Mouse (Mus musculus) stomach, embryonic 14.5 days (tissue): Measurements from ENCODE around the gene Zmiz1. TPM values are rescaled to one million over a fixed set of nuclear protein-coding genes. Genes with fewer than 3 reads are reported as not detected.
A peak's percentile ranks its signal among the peaks of the same experiment; 100 is the strongest.

ENCODE experiments used
- ATAC-seq: fragments of 200-750 bp; cut with Nextera tagmentation; 2 replicates; pipeline ENCODE4 v1.8.0; 2017; ENCODE audit warnings: low read depth, moderate TSS enrichment; ENCODE audit not compliant: insufficient number of reproducible peaks, insufficient read depth, low FRiP score
- H3K27ac ChIP-seq: fragments of 300-500 bp; sonication (generic); 2 replicates; pipeline ENCODE4 v1.5.1; 2014; ENCODE audit warnings: mild to moderate bottlenecking, low read length, moderate library complexity, mixed read lengths
- H3K27me3 ChIP-seq: fragments of 300-500 bp; sonication (generic); 2 replicates; pipeline ENCODE4 v1.6.1; 2014; ENCODE audit warnings: low read length, control low read depth, mixed read lengths; ENCODE audit not compliant: control insufficient read depth, insufficient read depth
- H3K36me3 ChIP-seq: fragments of 300-500 bp; sonication (generic); 2 replicates; pipeline ENCODE4 v1.6.1; 2014; ENCODE audit warnings: mild to moderate bottlenecking, control low read depth, low read length, moderate library complexity, mixed read lengths; ENCODE audit not compliant: control insufficient read depth, insufficient read depth
- H3K4me1 ChIP-seq: fragments of 300-500 bp; sonication (generic); 2 replicates; pipeline ENCODE4 v1.6.1; 2014; ENCODE audit warnings: low read length, control low read depth, mixed read lengths; ENCODE audit not compliant: control insufficient read depth, insufficient read depth
- H3K4me2 ChIP-seq: fragments of 300-500 bp; sonication (generic); replicated peaks from 2 replicates; pipeline ENCODE4 v1.6.1; 2014; ENCODE audit warnings: low read depth, low read length, control low read depth
- H3K4me3 ChIP-seq: fragments of 300-500 bp; sonication (generic); 2 replicates; pipeline ENCODE4 v1.5.1; 2014; ENCODE audit warnings: low read depth, low read length, control low read depth
- H3K9ac ChIP-seq: fragments of 300-500 bp; sonication (generic); replicated peaks from 2 replicates; pipeline ENCODE4 v1.6.1; 2014; ENCODE audit warnings: low read depth, mild to moderate bottlenecking, control low read depth, low read length, moderate library complexity, mixed read lengths
- H3K9me3 ChIP-seq: fragments of 300-500 bp; sonication (generic); 2 replicates; pipeline ENCODE4 v1.6.1; 2016; ENCODE audit warnings: low read depth, low read length, control low read depth; ENCODE audit not compliant: control insufficient read depth
- WGBS: fragments of 180-500 bp; shearing (Covaris S2); extraction: QIAGEN DNeasy Blood & Tissue Kit; methylation state at CpG from one replicate; pipeline ENCODE4 v1.1.7; 2014; 5-methylcytosine and 5-hydroxymethylcytosine counted together
- polyA plus RNA-seq: library from polyadenylated mRNA; unstranded; fragments of >200 nt; fragmentation: Nextera tagmentation; extraction: Ambion mirVana; gene quantifications from 2 replicates; pipeline ENCODE4 v1.2.1, GENCODE M21; 2014

The Zmiz1 gene
- polyA plus RNA-seq, 1 experiment from 2014 or later = 45.3 TPM

DNA sequence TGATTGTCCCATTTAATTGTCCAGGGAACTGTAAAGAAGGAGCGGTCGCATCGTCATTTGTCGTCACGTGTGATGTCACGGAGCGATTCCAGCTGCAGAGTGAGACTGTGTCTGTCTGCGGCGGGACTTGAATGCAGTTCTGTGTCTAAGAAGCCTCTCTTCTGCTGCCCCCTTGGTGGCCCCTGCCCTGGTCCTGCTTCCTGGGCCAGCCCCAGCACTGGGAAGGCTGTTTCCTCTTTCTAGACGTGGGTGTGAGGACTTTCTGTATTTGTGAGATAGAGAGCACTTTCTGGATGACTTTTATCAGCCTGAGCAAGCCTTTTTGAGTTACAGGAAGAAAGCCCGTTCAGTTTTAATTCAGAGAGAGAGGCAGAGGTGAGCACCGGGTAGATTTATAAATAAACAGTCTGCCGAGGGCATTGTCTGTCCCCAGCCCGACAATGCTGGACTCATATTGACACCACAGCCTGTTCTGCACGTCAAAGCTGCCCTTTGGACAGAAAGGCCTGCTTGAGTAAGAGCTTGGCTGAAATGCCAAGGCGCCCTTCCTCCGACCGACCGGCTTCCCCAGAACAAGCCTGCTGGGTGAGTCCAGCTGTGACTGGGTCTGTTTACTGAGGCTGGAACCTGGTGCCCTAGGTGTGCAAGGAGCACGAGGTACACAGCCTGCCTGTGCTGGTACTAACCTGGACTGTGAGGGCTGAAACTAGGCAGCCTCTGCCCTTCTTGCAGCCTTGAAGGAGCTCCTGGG is 22.1 kb downstream of the Zmiz1 start:
- H3K36me3 ChIP-seq = peaks cover 4% of the 10 kb centered on the region; the same call in 1 of the 2 replicates
- H3K27me3 ChIP-seq = no peaks in the 10 kb centered on the region
- H3K9ac ChIP-seq = no peak overlapping the region
- no peak overlapping the region for H3K4me2 ChIP-seq
- peak; percentile 71 for ATAC-seq
- no peak overlapping the region for H3K4me3 ChIP-seq
- 42% methylated on average over 20 of the region's 20 CpGs for WGBS
- H3K27ac ChIP-seq = peak overlapping the region; percentile 59; the same call in 1 of the 2 replicates
- H3K4me1 ChIP-seq = peaks cover 58% of the 10 kb centered on the region
- H3K9me3 ChIP-seq = no peaks in the 10 kb centered on the region

GRCm38 (mm10) chr14:25481667-25482331 is 22.8 kb downstream of the Zmiz1 start:
- Histone ChIP-seq H3K27me3 (no peaks in the 10 kb centered on the region), H3K4me2 (no peak overlapping the region), H3K4me1 (peaks cover 58% of the 10 kb centered on the region), H3K9me3 (no peaks in the 10 kb centered on the region), H3K36me3 (peaks cover 4% of the 10 kb centered on the region; the same call in 1 of the 2 replicates), H3K4me3 (no peak overlapping the region), H3K27ac (peak overlapping the region; percentile 59; the same call in 1 of the 2 replicates), H3K9ac (no peak overlapping the region)
- WGBS = 78% methylated on average over 11 of the region's 11 CpGs
- no peak for ATAC-seq

DNA sequence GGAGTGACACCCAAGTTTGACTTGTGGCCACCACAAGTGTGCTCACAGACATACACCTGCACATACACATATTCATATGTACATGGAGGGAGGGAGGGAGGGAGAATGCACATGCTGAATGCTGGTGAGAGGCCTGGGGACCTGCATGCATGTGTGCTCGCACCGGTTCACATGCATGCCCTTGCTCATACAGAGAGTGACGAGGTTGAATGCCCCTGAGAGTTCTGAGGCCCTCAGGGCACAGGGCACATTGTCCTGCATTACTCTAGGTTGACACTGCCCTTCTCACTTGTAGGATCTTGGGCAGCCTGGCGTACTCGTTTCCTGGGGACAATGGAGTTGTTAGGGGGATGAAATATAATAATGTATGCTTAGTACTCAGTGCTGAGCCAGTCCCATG is 23.4 kb downstream of the Zmiz1 start:
- ATAC-seq = no peak
- Histone ChIP-seq H3K4me2 (no peak overlapping the region), H3K9ac (no peak overlapping the region), H3K4me3 (no peak overlapping the region), H3K4me1 (peaks cover 58% of the 10 kb centered on the region), H3K36me3 (peaks cover 4% of the 10 kb centered on the region; the same call in 1 of the 2 replicates), H3K27me3 (no peaks in the 10 kb centered on the region), H3K27ac (no peak overlapping the region), H3K9me3 (no peaks in the 10 kb centered on the region)
- WGBS = 79% methylated on average over 5 of the region's 5 CpGs

- H3K4me3 ChIP-seq = no peak overlapping the region
- no peak overlapping the region for H3K9ac ChIP-seq
- no peak overlapping the region for H3K27ac ChIP-seq
- H3K36me3 ChIP-seq = peaks cover 2% of the 10 kb centered on the region; the same call in 1 of the 2 replicates
- no peaks in the 10 kb centered on the region for H3K27me3 ChIP-seq
- no peaks in the 10 kb centered on the region for H3K9me3 ChIP-seq
- no peak for ATAC-seq
- peaks cover 63% of the 10 kb centered on the region for H3K4me1 ChIP-seq
- 94% methylated on average over 2 of the region's 2 CpGs for WGBS
- H3K4me2 ChIP-seq = no peak overlapping the region
Observed at GRCm38 (mm10) chr14:25483285-25483684, 24.3 kb downstream of the Zmiz1 start.

GRCm38 (mm10) chr14:25484049-25484448 is 25.1 kb downstream of the Zmiz1 start:
- H3K27ac ChIP-seq = no peak overlapping the region
- H3K4me2 ChIP-seq = no peak overlapping the region
- H3K36me3 ChIP-seq = no peaks in the 10 kb centered on the region
- WGBS = 45% methylated on average over 5 of the region's 5 CpGs
- H3K9ac ChIP-seq = no peak overlapping the region
- H3K4me3 ChIP-seq = no peak overlapping the region
- H3K9me3 ChIP-seq = no peaks in the 10 kb centered on the region
- no peak for ATAC-seq
- H3K27me3 ChIP-seq = no peaks in the 10 kb centered on the region
- H3K4me1 ChIP-seq = peaks cover 58% of the 10 kb centered on the region

DNA sequence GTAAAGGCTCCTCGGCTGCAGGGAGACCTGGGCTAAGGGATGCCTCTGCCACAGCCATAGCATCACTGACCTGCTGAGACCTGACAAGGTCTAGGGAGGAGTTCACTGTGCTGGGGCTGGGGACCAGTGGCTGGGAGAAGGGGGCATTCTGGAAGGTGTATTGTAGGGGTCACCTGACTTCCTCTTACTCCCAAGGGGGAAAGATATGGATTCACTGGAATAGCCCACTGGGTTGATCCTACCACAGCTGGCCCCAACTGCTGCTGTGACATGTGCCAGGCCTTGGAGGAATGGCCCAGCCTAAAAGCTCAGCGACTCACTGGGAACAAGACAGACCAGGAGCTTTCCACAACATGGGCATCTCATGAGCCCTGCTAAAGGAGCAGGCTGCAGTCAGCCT is 27.2 kb downstream of the Zmiz1 start:
- H3K27ac ChIP-seq = no peak overlapping the region
- H3K36me3 ChIP-seq = no peaks in the 10 kb centered on the region
- H3K4me3 ChIP-seq = no peak overlapping the region
- H3K27me3 ChIP-seq = no peaks in the 10 kb centered on the region
- ATAC-seq = no peak
- H3K9ac ChIP-seq = no peak overlapping the region
- H3K4me1 ChIP-seq = peaks cover 47% of the 10 kb centered on the region
- no peak overlapping the region for H3K4me2 ChIP-seq
- no peaks in the 10 kb centered on the region for H3K9me3 ChIP-seq
- WGBS = 77% methylated on average over 2 of the region's 2 CpGs

- Histone ChIP-seq H3K4me3 (no peak overlapping the region), H3K9ac (no peak overlapping the region), H3K36me3 (no peaks in the 10 kb centered on the region), H3K4me2 (no peak overlapping the region), H3K9me3 (no peaks in the 10 kb centered on the region), H3K4me1 (peaks cover 46% of the 10 kb centered on the region), H3K27me3 (no peaks in the 10 kb centered on the region), H3K27ac (no peak overlapping the region)
- 64% methylated on average over 9 of the region's 9 CpGs for whole genome bisulfite sequencing
- no peak for ATAC-seq
Observed at GRCm38 (mm10) chr14:25486742-25487469, 27.9 kb downstream of the Zmiz1 start.

- Histone ChIP-seq H3K9ac (no peak overlapping the region), H3K4me1 (peaks cover 50% of the 10 kb centered on the region), H3K27ac (0 out of 2 replicates have a peak overlapping the region, but pooled peaks have one; percentile 21), H3K36me3 (no peaks in the 10 kb centered on the region), H3K4me3 (no peak overlapping the region), H3K4me2 (no peak overlapping the region), H3K9me3 (no peaks in the 10 kb centered on the region), H3K27me3 (no peaks in the 10 kb centered on the region)
- whole genome bisulfite sequencing = 38% methylated on average over 7 of the region's 7 CpGs
- ATAC-seq = no peak
Observed at GRCm38 (mm10) chr14:25487470-25487955, 28.5 kb downstream of the Zmiz1 start.
